Mouse (Mus musculus) lung, postnatal 36 days (tissue): ENCODE measurements around the gene Fndc3b.

Source experiments
- DNase-seq: peaks from one replicate; pipeline ENCODE4 v3.0.0; 2022; ENCODE audit warnings: mixed read lengths

The Fndc3b gene

GRCm38 (mm10) chr3:27663221-27663620, 47.9 kb downstream of the Fndc3b start:
- no peak for DNase-seq

- DNase-seq: peak; percentile 65
Measured at GRCm38 (mm10) chr3:27658198-27658763, 52.8 kb downstream of the Fndc3b start.

- peak; percentile 79 for DNase-seq
Measured at GRCm38 (mm10) chr3:27656764-27657390, 54.2 kb downstream of the Fndc3b start.

- no peak for DNase-seq
Measured at GRCm38 (mm10) chr3:27655673-27656072, 55.4 kb downstream of the Fndc3b start.

GRCm38 (mm10) chr3:27655042-27655441, 56.1 kb downstream of the Fndc3b start:
- DNase-seq: no peak

- peak; percentile 20 for DNase-seq
Measured at GRCm38 (mm10) chr3:27652451-27653011, 58.6 kb downstream of the Fndc3b start.

GRCm38 (mm10) chr3:27651731-27652130, 59.4 kb downstream of the Fndc3b start:
- DNase-seq: no peak

- peak; percentile 23 for DNase-seq
Measured at GRCm38 (mm10) chr3:27650083-27650482, 61.0 kb downstream of the Fndc3b start.

- DNase-seq: no peak
Measured at GRCm38 (mm10) chr3:27649316-27649715, 61.8 kb downstream of the Fndc3b start.

GRCm38 (mm10) chr3:27642381-27642780, 68.7 kb downstream of the Fndc3b start:
- no peak for DNase-seq

- DNase-seq: no peak
Measured at GRCm38 (mm10) chr3:27639701-27640100, 71.4 kb downstream of the Fndc3b start.

GRCm38 (mm10) chr3:27637046-27637661, 74.0 kb downstream of the Fndc3b start:
- no peak for DNase-seq

GRCm38 (mm10) chr3:27635776-27636175, 75.3 kb downstream of the Fndc3b start:
- DNase-seq: no peak

- no peak for DNase-seq
Measured at GRCm38 (mm10) chr3:27632880-27633279, 78.2 kb downstream of the Fndc3b start.

GRCm38 (mm10) chr3:27631112-27631511, 80.0 kb downstream of the Fndc3b start:
- DNase-seq: peak; percentile 74

- no peak for DNase-seq
Measured at GRCm38 (mm10) chr3:27629716-27630115, 81.4 kb downstream of the Fndc3b start.

GRCm38 (mm10) chr3:27626301-27626700, 84.8 kb downstream of the Fndc3b start:
- DNase-seq: no peak

GRCm38 (mm10) chr3:27625592-27625985, 85.5 kb downstream of the Fndc3b start:
- no peak for DNase-seq

GRCm38 (mm10) chr3:27624974-27625591, 86.0 kb downstream of the Fndc3b start:
- DNase-seq: no peak

GRCm38 (mm10) chr3:27622451-27622850, 88.7 kb downstream of the Fndc3b start:
- no peak for DNase-seq

- no peak for DNase-seq
Measured at GRCm38 (mm10) chr3:27621176-27621575, 89.9 kb downstream of the Fndc3b start.

- DNase-seq: peak; percentile 60
Measured at GRCm38 (mm10) chr3:27617733-27618132, 93.4 kb downstream of the Fndc3b start.

GRCm38 (mm10) chr3:27617237-27617499, 93.9 kb downstream of the Fndc3b start:
- DNase-seq: no peak
